Comparison of ENCODE assay signal across 18 mouse cellular contexts in the genomic region with DNA sequence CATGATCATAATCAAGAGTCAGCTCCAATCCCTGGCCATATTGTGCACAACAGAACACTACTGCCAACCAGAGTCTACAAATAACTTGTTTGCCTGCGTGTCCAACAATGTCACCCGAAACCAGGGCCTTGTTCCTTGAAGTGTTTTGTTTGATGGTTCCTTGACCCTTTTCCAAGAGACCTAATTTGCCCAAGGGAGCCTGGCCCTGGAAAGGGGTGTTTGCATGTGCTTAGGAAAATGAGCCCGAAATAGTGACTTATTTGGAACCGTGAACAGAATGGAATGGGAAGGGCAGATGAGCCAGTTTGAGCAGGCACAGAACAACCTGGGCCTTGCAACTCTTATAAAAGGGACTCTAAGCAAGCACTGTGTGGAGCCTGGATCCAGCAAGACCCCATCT.
"Had no signal": no experiment of that assay in that cellular context is flagged by ENCODE, and none has a peak within 500 bp of the region (broad histone marks: within the 10 kb centered on the region; RNA-seq: fewer than 3 reads in every experiment).

No protein-coding gene starts in this region.

- DNase-seq: kidney, adult 18-20 months; kidney, postnatal 25 days; liver, embryonic 13.5 days; lung, adult 2 months; lung, postnatal 14 days; lung, postnatal 4 days; right cerebral cortex, adult 18-20 months; right cerebral cortex, postnatal 14 days; right cerebral cortex, postnatal 4 days; spleen, adult 18-20 months; thymus, postnatal 36 days had no signal

- H3K9ac ChIP-seq: liver, embryonic 13.5 days; neural tube, embryonic 15.5 days; stomach, embryonic 15.5 days had no signal

- H3K27me3 ChIP-seq: liver, embryonic 13.5 days; neural tube, embryonic 15.5 days; stomach, embryonic 15.5 days had no signal

- H3K4me2 ChIP-seq: liver, embryonic 13.5 days; midbrain, embryonic 11.5 days; neural tube, embryonic 15.5 days; stomach, embryonic 15.5 days had no signal

- ATAC-seq: intestine, embryonic 16.5 days had no signal

- H3K9me3 ChIP-seq: liver, embryonic 13.5 days; neural tube, embryonic 15.5 days; stomach, embryonic 15.5 days had no signal

- H3K4me1 ChIP-seq: liver, embryonic 13.5 days; stomach, embryonic 15.5 days had no signal

- H3K27ac ChIP-seq: kidney, postnatal 0 days; left cerebral cortex, adult 2 months; liver, embryonic 13.5 days; neural tube, embryonic 15.5 days; stomach, embryonic 15.5 days had no signal

- H3K36me3 ChIP-seq: liver, embryonic 13.5 days; neural tube, embryonic 15.5 days; stomach, embryonic 15.5 days had no signal

- H3K4me3 ChIP-seq: left cerebral cortex, adult 2 months; liver, embryonic 13.5 days; myocyte; neural tube, embryonic 15.5 days; stomach, embryonic 15.5 days had no signal
